Mouse (Mus musculus): ENCODE data around the gene Tubb3. TPM values are rescaled to one million over a fixed set of nuclear protein-coding genes. Genes with fewer than 3 reads are reported as not detected.

The Tubb3 gene
- polyA plus RNA-seq, 1 experiment: 1.4 TPM

DNA sequence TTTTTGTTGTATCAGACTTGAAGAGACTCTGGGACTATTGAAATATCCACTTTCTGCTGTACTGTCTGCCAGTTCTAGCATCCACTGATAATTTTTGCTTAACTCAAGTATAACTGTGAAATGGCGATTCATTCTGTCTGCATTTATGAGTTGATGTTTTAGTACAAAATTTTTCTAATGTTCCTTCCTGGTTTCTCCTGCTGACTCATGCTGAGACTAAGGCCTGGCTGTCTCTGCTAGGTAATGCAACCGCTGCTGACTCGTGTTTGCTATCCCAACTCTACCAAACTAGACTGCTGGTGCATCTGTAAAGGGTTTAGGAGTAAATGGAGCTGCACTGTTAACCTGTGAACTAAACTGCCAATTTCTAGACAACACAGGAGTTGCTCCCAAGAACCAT, 56.3 kb downstream of the Tubb3 start:
- WGBS: 67% methylated on average over 3 of the region's 3 CpGs
- no peaks in the 10 kb centered on the region for H3K4me1 ChIP-seq (ENCODE audit: control insufficient read depth, insufficient read depth, low read length)
- DNase-seq: no peak
- no peak overlapping the region for H3K4me3 ChIP-seq (replicated peaks; ENCODE audit: extremely low read depth, low read depth, low read length)
- TF ChIP-seq POLR2A (IDR thresholded peaks at IDR 0.05; ENCODE audit: borderline replicate concordance, extremely low read depth, low read depth, low read length) (no peak), CTCF (IDR thresholded peaks at IDR 0.05; ENCODE audit: insufficient read depth, low read length) (no peak)

Other genes with a start within 250 kb of the Tubb3 start
- gene Dpep1, start 225.2 kb upstream of the Tubb3 start, polyA plus RNA-seq (2012; rRNA removed): 210 and 267 TPM in 2 replicates
- 73.2 and 99.8 TPM in 2 replicates for gene Chmp1a, start 198.7 kb upstream of the Tubb3 start, polyA plus RNA-seq (2012; rRNA removed)
- 2.8 and 3.1 TPM in 2 replicates for gene Spata33, start 198.6 kb upstream of the Tubb3 start, polyA plus RNA-seq (2012; rRNA removed)
- gene Cdk10, start 186.6 kb upstream of the Tubb3 start, polyA plus RNA-seq (2012; rRNA removed): 48.5 and 60.3 TPM in 2 replicates
- 8.3 and 9.6 TPM in 2 replicates for gene Spata2l, start 175.2 kb upstream of the Tubb3 start, polyA plus RNA-seq (2012; rRNA removed)
- 34.1 and 37.8 TPM in 2 replicates for gene Zfp276, start 157.2 kb upstream of the Tubb3 start, polyA plus RNA-seq (2012; rRNA removed)
- 83.9 and 94.4 TPM in 2 replicates for gene Vps9d1, start 157.1 kb upstream of the Tubb3 start, polyA plus RNA-seq (2012; rRNA removed)
- 17.8 and 21.8 TPM in 2 replicates for gene Fanca, start 92.8 kb upstream of the Tubb3 start, polyA plus RNA-seq (2012; rRNA removed)
- gene Spire2, start 78.7 kb upstream of the Tubb3 start, polyA plus RNA-seq (2012; rRNA removed): 5.2 TPM in 2 replicates
- gene Tcf25, start 37.7 kb upstream of the Tubb3 start, polyA plus RNA-seq (2012; rRNA removed): 150 and 188 TPM in 2 replicates
- not detected in 2 replicates for gene Mc1r, start 4.3 kb upstream of the Tubb3 start, polyA plus RNA-seq (2012; rRNA removed)
- 23.0 and 30.9 TPM in 2 replicates for gene Def8, start 12.1 kb downstream of the Tubb3 start, polyA plus RNA-seq (2012; rRNA removed)
- gene Afg3l1, start 66.5 kb downstream of the Tubb3 start, polyA plus RNA-seq (2012; rRNA removed): 13.0 and 21.4 TPM in 2 replicates
- 1.8 and 2.6 TPM in 2 replicates for gene Dbndd1, start 104.0 kb downstream of the Tubb3 start, polyA plus RNA-seq (2012; rRNA removed)
- 9.2 and 14.0 TPM in 2 replicates for gene Gas8, start 107.4 kb downstream of the Tubb3 start, polyA plus RNA-seq (2012; rRNA removed)
- 5.0 and 8.0 TPM in 2 replicates for gene Rhou, start 242.5 kb downstream of the Tubb3 start, polyA plus RNA-seq (2012; rRNA removed)